ENCODE assay signal across 16 mouse cellular contexts in the genomic region with DNA sequence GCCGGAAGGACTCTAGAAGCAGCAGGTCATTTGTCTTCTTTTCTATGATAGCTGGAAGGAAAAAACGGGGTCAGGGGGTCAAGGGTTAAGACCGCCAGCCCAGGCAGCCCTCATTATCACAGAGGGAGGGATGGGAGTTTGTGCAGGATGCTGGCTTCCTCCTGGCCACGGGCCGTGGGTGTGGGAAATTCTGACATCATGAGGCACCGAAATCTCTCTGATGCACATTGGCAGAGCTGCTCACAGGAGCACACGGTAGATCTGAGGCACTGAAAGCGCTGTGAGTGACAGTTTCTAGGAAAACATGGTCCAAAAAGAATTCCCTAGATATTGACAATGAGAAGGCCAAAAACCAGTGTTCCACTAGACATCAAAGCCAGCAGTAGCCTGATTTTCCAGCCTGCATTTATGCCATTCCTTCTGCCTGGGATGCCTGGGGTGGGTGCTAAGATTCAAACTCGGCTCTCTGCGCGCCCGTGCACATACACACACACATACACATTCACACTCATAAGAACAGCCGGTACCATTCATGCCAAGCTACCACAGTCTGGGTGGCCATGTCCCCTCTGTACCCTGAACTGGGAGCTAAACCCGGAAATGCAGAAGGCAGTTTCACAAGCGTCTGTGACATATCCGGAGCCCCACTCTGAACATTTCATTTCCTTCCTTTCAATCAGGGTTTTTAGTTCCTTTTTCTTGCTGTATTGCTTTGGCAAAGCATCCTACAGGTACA. TPM values are rescaled to one million over a fixed set of nuclear protein-coding genes. Genes with fewer than 3 reads are reported as not detected.
DNase-seq lines count a peak whose midpoint lies in the region; ATAC-seq and TF ChIP-seq lines count a peak whose summit lies in the region.
"Had no signal": no experiment of that assay in that cellular context is flagged by ENCODE, and none has a peak within 500 bp of the region (broad histone marks: within the 10 kb centered on the region; RNA-seq: fewer than 3 reads in every experiment).

No protein-coding gene starts in this region.

- 0 out of 2 replicates have a peak, but pooled peaks cover 5% of the 10 kb centered on the region for H3K4me1 ChIP-seq in kidney, embryonic 15.5 days
- H3K4me1 ChIP-seq in E14TG2a.4 (replicated peaks; ENCODE audit: low read depth, low read length): peaks cover 33% of the 10 kb centered on the region
- H3K4me1 ChIP-seq in heart, postnatal 0 days (ENCODE audit: control insufficient read depth, insufficient read depth): no peaks in the 10 kb centered on the region

- no peak for ATAC-seq in kidney, embryonic 15.5 days (replicated peaks; ENCODE audit: low FRiP score)
- peak; percentile 43 for ATAC-seq in heart, postnatal 0 days (ENCODE audit: insufficient read depth, low read depth)
- ATAC-seq: hindbrain, embryonic 16.5 days had no signal

- no peak overlapping the region for H3K9ac ChIP-seq in kidney, embryonic 15.5 days
- H3K9ac ChIP-seq in heart, postnatal 0 days (replicated peaks; ENCODE audit: low read depth, low read length): no peak overlapping the region

- no peaks in the 10 kb centered on the region for H3K27me3 ChIP-seq in kidney, embryonic 15.5 days
- no peaks in the 10 kb centered on the region for H3K27me3 ChIP-seq in E14TG2a.4 (ENCODE audit: insufficient read depth, low read length)
- H3K27me3 ChIP-seq in heart, postnatal 0 days (ENCODE audit: control insufficient read depth, insufficient read depth, low read length): no peaks in the 10 kb centered on the region

- no peak for TF ChIP-seq CTCF in E14TG2a.4 (conservative IDR thresholded peaks at IDR 0.05; ENCODE audit: low read length)
- TF ChIP-seq CTCF in heart, postnatal 0 days (IDR thresholded peaks at IDR 0.05; ENCODE audit: low read depth): peak; percentile 13; the same call in 1 of the 2 replicates

- 54% methylated on average over 16 of the region's 16 CpGs for WGBS in kidney, embryonic 15.5 days
- WGBS in heart, postnatal 0 days: 22% methylated on average over 16 of the region's 16 CpGs

- peak; percentile 96 for TF ChIP-seq EP300 in heart, postnatal 0 days (IDR thresholded peaks at IDR 0.05; ENCODE audit: low read depth)

- no peaks in the 10 kb centered on the region for H3K9me3 ChIP-seq in kidney, embryonic 15.5 days (replicated peaks)
- no peaks in the 10 kb centered on the region for H3K9me3 ChIP-seq in E14TG2a.4 (ENCODE audit: low read length)
- no peaks in the 10 kb centered on the region for H3K9me3 ChIP-seq in heart, postnatal 0 days (replicated peaks; ENCODE audit: control insufficient read depth, low read length)

- no peak overlapping the region for H3K27ac ChIP-seq in kidney, embryonic 15.5 days
- peak overlapping the region; percentile 99 for H3K27ac ChIP-seq in heart, postnatal 0 days (ENCODE audit: low read depth)

- H3K4me2 ChIP-seq in kidney, embryonic 15.5 days: no peak overlapping the region
- no peak overlapping the region for H3K4me2 ChIP-seq in heart, postnatal 0 days (ENCODE audit: low read depth, low read length)

- no peak overlapping the region for H3K4me3 ChIP-seq in kidney, embryonic 15.5 days (replicated peaks)
- H3K4me3 ChIP-seq in E14TG2a.4 (replicated peaks; ENCODE audit: low read length): peak overlapping the region; percentile 45
- no peak overlapping the region for H3K4me3 ChIP-seq in heart, postnatal 0 days (ENCODE audit: low read depth, low read length)
- H3K4me3 ChIP-seq: erythroblast, embryonic 14.5 days had no signal

- DNase-seq in kidney, postnatal 14 days: peak; percentile 37
- DNase-seq in embryo, embryonic 10 days (ENCODE audit: low spot score): peak; percentile 65
- DNase-seq in heart, postnatal 0 days (ENCODE audit: low spot score): peak; percentile 80
- DNase-seq in natural killer cell, adult 2 months (ENCODE audit: low spot score in 2 of 2): no peak
- no peak for DNase-seq in cerebellum, postnatal 4 days (ENCODE audit: low spot score in 2 of 2)
- DNase-seq: cerebellum, postnatal 25 days; left cerebral cortex, postnatal 4 days; spleen, adult 18-20 months; thymus, postnatal 25 days had no signal

- H3K36me3 ChIP-seq in kidney, embryonic 15.5 days: no peaks in the 10 kb centered on the region
- H3K36me3 ChIP-seq in E14TG2a.4 (ENCODE audit: insufficient read depth, low read length): no peaks in the 10 kb centered on the region
- H3K36me3 ChIP-seq in heart, postnatal 0 days (replicated peaks; ENCODE audit: control insufficient read depth, insufficient read depth, low read length): peaks cover 27% of the 10 kb centered on the region

RNA-seq across cellular contexts. Expression of gene Myl2, which starts 8.7 kb away (rescaled TPM):
- polyA plus RNA-seq in kidney, embryonic 15.5 days (2015; fragmentation: Nextera tagmentation; extraction: Ambion mirVana): 0.78 and 2.3 TPM in 2 replicates
- total RNA-seq in heart, postnatal 0 days (2014; rRNA removed; ENCODE audit: low replicate concordance): 7,568 and 8,637 TPM in 2 replicates
- polyA plus RNA-seq in heart, postnatal 0 days (2015; fragmentation: Nextera tagmentation; extraction: Ambion mirVana): 15,488 and 15,525 TPM in 2 replicates
- total RNA-seq: CH12.LX; left cerebral cortex, postnatal 4 days; monocyte, adult 5-6 weeks had no signal
- polyA plus RNA-seq: erythroblast, embryonic 14.5 days had no signal

RNA-seq across cellular contexts. Expression of gene Ccdc63, which starts 31.1 kb away (rescaled TPM):
- 0.19 TPM in 1 of 2 replicates, not detected in the other for polyA plus RNA-seq in kidney, embryonic 15.5 days (2015; fragmentation: Nextera tagmentation; extraction: Ambion mirVana)
- not detected in 2 replicates for total RNA-seq in heart, postnatal 0 days (2014; rRNA removed; ENCODE audit: low replicate concordance)
- 0.26 and 0.27 TPM in 2 replicates for polyA plus RNA-seq in heart, postnatal 0 days (2015; fragmentation: Nextera tagmentation; extraction: Ambion mirVana)
- polyA plus RNA-seq: erythroblast, embryonic 14.5 days; large intestine, adult 2 months had no signal

RNA-seq across cellular contexts. Expression of gene Ppp1cc, which starts 48.6 kb away (rescaled TPM):
- polyA plus RNA-seq in kidney, embryonic 15.5 days (2015; fragmentation: Nextera tagmentation; extraction: Ambion mirVana): 257 and 264 TPM in 2 replicates
- total RNA-seq in heart, postnatal 0 days (2014; rRNA removed; ENCODE audit: low replicate concordance): 199 and 295 TPM in 2 replicates
- 146 and 157 TPM in 2 replicates for polyA plus RNA-seq in heart, postnatal 0 days (2015; fragmentation: Nextera tagmentation; extraction: Ambion mirVana)

RNA-seq across cellular contexts. Expression of gene Cux2, which starts 59.6 kb away (rescaled TPM):
- 8.7 and 9.9 TPM in 2 replicates for polyA plus RNA-seq in kidney, embryonic 15.5 days (2015; fragmentation: Nextera tagmentation; extraction: Ambion mirVana)
- 3.3 and 9.5 TPM in 2 replicates for total RNA-seq in heart, postnatal 0 days (2014; rRNA removed; ENCODE audit: low replicate concordance)
- polyA plus RNA-seq in heart, postnatal 0 days (2015; fragmentation: Nextera tagmentation; extraction: Ambion mirVana): 1.3 and 1.4 TPM in 2 replicates
- total RNA-seq: monocyte, adult 5-6 weeks had no signal

Comparison
In these comparisons a context has a peak if more than half of its experiments do, and no peak if none do; other contexts are left out.
1. DNase-seq: peak in kidney, postnatal 14 days (single experiment), embryo, embryonic 10 days (single experiment) and heart, postnatal 0 days (single experiment); none in natural killer cell, adult 2 months (0 of 2) and cerebellum, postnatal 4 days (0 of 2).
2. RNA of gene Myl2, which starts 8.7 kb away (polyA plus RNA-seq): 15,488 to 15,525 TPM in heart, postnatal 0 days; 0.78 to 2.3 TPM in kidney, embryonic 15.5 days; every median in the first group is over 1,000 times any median in the second.